Mouse (Mus musculus): ENCODE data around the gene Gm20671. TPM values are rescaled to one million over a fixed set of nuclear protein-coding genes. Genes with fewer than 3 reads are reported as not detected.

Gene Gm20671
- total and polyA plus RNA-seq, 2 experiments from 2014 or later: 0.88 TPM; not detected in 1

- 46% methylated on average over 2 of the region's 2 CpGs for WGBS
- no peak for ATAC-seq (ENCODE audit: insufficient read depth, low read depth)
- H3K27ac ChIP-seq (ENCODE audit: low read depth): no peak overlapping the region
Observed at GRCm38 (mm10) chr5:32706226-32706780, 120.6 kb downstream of the Gm20671 start.

DNA sequence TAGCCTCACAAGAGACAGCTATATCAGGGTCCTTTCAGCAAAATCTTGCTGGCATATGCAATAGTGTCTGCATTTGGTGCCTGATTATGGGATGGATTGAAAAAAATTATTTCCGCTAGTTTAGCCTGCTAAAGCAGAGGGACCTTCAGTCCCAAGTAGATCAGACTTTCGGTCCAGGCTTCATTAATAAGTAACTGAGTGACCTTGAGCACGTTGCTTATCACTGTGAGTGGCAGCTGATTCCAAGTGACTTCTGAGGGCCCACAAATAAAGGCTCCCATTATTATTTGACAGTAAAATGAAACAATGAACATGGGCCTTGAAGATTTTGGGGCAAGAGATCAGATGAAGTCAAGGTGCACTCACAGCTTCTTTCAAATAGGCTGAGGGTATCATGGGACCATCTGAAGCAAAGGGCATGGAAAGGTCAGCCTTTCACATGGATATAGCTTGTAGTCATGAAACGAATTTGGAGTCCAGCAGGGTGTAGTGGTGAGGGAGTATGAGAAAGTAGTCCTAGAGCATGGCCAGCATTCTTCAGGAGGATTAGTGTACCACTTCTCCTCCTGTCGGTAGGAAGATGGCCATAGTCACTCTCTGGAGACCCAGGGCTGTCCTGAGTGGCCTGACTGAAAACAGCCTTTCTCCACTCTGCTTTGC lies 129.6 kb downstream of the Gm20671 start:
- Histone ChIP-seq H3K27ac (ENCODE audit: low read depth) (no peak overlapping the region), H3K9ac (replicated peaks; ENCODE audit: low read depth, low read length) (no peak overlapping the region), H3K27me3 (ENCODE audit: control insufficient read depth, insufficient read depth, low read length) (no peaks in the 10 kb centered on the region), H3K9me3 (replicated peaks; ENCODE audit: control insufficient read depth, low read length) (no peaks in the 10 kb centered on the region), H3K4me2 (ENCODE audit: low read depth, low read length) (no peak overlapping the region), H3K4me1 (ENCODE audit: control insufficient read depth, insufficient read depth) (no peaks in the 10 kb centered on the region), H3K36me3 (replicated peaks; ENCODE audit: control insufficient read depth, insufficient read depth, low read length) (no peaks in the 10 kb centered on the region), H3K4me3 (ENCODE audit: low read depth, low read length) (no peak overlapping the region)
- no peak for TF ChIP-seq CTCF (IDR thresholded peaks at IDR 0.05; ENCODE audit: low read depth)
- TF ChIP-seq EP300 (IDR thresholded peaks at IDR 0.05; ENCODE audit: low read depth): no peak
- DNase-seq (ENCODE audit: low spot score) (no peak), ATAC-seq (ENCODE audit: insufficient read depth, low read depth) (no peak)
- 54% methylated on average over 5 of the region's 5 CpGs for WGBS

More at GRCm38 (mm10) chr5:32706226-32706780, 120.6 kb downstream of the Gm20671 start:
- DNase-seq (ENCODE audit: low spot score): no peak
- no peaks in the 10 kb centered on the region for H3K36me3 ChIP-seq (replicated peaks; ENCODE audit: control insufficient read depth, insufficient read depth, low read length)
- H3K4me1 ChIP-seq (ENCODE audit: control insufficient read depth, insufficient read depth): no peaks in the 10 kb centered on the region
- no peaks in the 10 kb centered on the region for H3K9me3 ChIP-seq (replicated peaks; ENCODE audit: control insufficient read depth, low read length)
- H3K27me3 ChIP-seq (ENCODE audit: control insufficient read depth, insufficient read depth, low read length): no peaks in the 10 kb centered on the region
- no peak overlapping the region for H3K4me2 ChIP-seq (ENCODE audit: low read depth, low read length)
- no peak overlapping the region for H3K9ac ChIP-seq (replicated peaks; ENCODE audit: low read depth, low read length)
- TF ChIP-seq CTCF (IDR thresholded peaks at IDR 0.05; ENCODE audit: low read depth): no peak
- no peak for TF ChIP-seq EP300 (IDR thresholded peaks at IDR 0.05; ENCODE audit: low read depth)
- no peak overlapping the region for H3K4me3 ChIP-seq (ENCODE audit: low read depth, low read length)

DNA sequence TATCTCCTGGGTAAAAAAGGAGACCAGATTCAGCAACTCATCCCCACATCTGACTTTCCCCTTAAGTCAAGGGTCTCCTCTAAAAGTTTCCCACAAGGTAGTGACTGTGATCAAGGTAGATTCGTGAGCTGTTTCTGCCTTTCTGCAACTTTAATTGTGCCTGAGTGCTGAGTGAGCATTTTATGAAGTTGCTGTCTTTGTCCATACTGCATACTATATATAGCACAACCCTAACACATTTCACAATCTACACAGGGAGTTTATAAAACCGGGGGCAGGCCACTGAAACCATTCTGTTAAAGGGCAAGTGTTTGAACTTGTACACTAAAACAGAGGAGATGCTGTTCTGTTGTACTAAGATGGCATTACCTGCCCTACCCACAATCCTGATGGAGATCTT lies 133.5 kb downstream of the Gm20671 start:
- H3K9ac ChIP-seq (replicated peaks; ENCODE audit: low read depth, low read length): no peak overlapping the region
- H3K4me2 ChIP-seq (ENCODE audit: low read depth, low read length): no peak overlapping the region
- no peaks in the 10 kb centered on the region for H3K27me3 ChIP-seq (ENCODE audit: control insufficient read depth, insufficient read depth, low read length)
- no peaks in the 10 kb centered on the region for H3K4me1 ChIP-seq (ENCODE audit: control insufficient read depth, insufficient read depth)
- TF ChIP-seq EP300 (IDR thresholded peaks at IDR 0.05; ENCODE audit: low read depth) (no peak), CTCF (IDR thresholded peaks at IDR 0.05; ENCODE audit: low read depth) (no peak)
- H3K27ac ChIP-seq (ENCODE audit: low read depth): no peak overlapping the region
- no peak overlapping the region for H3K4me3 ChIP-seq (ENCODE audit: low read depth, low read length)
- no peak for ATAC-seq (ENCODE audit: insufficient read depth, low read depth)
- 28% methylated on average over 2 of the region's 2 CpGs for WGBS
- no peaks in the 10 kb centered on the region for H3K9me3 ChIP-seq (replicated peaks; ENCODE audit: control insufficient read depth, low read length)
- no peaks in the 10 kb centered on the region for H3K36me3 ChIP-seq (replicated peaks; ENCODE audit: control insufficient read depth, insufficient read depth, low read length)
- DNase-seq (ENCODE audit: low spot score): no peak

Other genes starting within 250 kb of the Gm20671 start
- 22.6 and 24.5 TPM in 2 replicates for gene Yes1, start 215.9 kb downstream of the Gm20671 start, total RNA-seq (2014; rRNA removed; ENCODE audit: low replicate concordance)
- 19.0 and 20.7 TPM in 2 replicates for gene Yes1, start 215.9 kb downstream of the Gm20671 start, polyA plus RNA-seq (2015; fragmentation: Nextera tagmentation; extraction: Ambion mirVana)
- gene Pisd, start 41.5 kb downstream of the Gm20671 start, total RNA-seq (2014; rRNA removed; ENCODE audit: low replicate concordance): 63.9 and 66.6 TPM in 2 replicates
- 41.0 and 44.2 TPM in 2 replicates for gene Pisd, start 41.5 kb downstream of the Gm20671 start, polyA plus RNA-seq (2015; fragmentation: Nextera tagmentation; extraction: Ambion mirVana)
- gene Prr14l, start 27.1 kb upstream of the Gm20671 start, total RNA-seq (2014; rRNA removed; ENCODE audit: low replicate concordance): 15.5 and 18.7 TPM in 2 replicates
- 5.4 and 6.1 TPM in 2 replicates for gene Prr14l, start 27.1 kb upstream of the Gm20671 start, polyA plus RNA-seq (2015; fragmentation: Nextera tagmentation; extraction: Ambion mirVana)
- 17.9 and 58.4 TPM in 2 replicates for gene Depdc5, start 36.6 kb upstream of the Gm20671 start, total RNA-seq (2014; rRNA removed; ENCODE audit: low replicate concordance)
- 5.9 and 6.7 TPM in 2 replicates for gene Depdc5, start 36.6 kb upstream of the Gm20671 start, polyA plus RNA-seq (2015; fragmentation: Nextera tagmentation; extraction: Ambion mirVana)
- 132 and 199 TPM in 2 replicates for gene Ywhah, start 191.7 kb upstream of the Gm20671 start, total RNA-seq (2014; rRNA removed; ENCODE audit: low replicate concordance)
- gene Ywhah, start 191.7 kb upstream of the Gm20671 start, polyA plus RNA-seq (2015; fragmentation: Nextera tagmentation; extraction: Ambion mirVana): 267 and 288 TPM in 2 replicates

All from heart, postnatal 0 days (tissue).